Mouse (Mus musculus): ENCODE data around the gene Gpam.

Gene Gpam

GRCm38 (mm10) chr19:55101659-55102058 lies 25.4 kb downstream of the Gpam start:
- no peak for DNase-seq (ENCODE audit: low spot score)

DNA sequence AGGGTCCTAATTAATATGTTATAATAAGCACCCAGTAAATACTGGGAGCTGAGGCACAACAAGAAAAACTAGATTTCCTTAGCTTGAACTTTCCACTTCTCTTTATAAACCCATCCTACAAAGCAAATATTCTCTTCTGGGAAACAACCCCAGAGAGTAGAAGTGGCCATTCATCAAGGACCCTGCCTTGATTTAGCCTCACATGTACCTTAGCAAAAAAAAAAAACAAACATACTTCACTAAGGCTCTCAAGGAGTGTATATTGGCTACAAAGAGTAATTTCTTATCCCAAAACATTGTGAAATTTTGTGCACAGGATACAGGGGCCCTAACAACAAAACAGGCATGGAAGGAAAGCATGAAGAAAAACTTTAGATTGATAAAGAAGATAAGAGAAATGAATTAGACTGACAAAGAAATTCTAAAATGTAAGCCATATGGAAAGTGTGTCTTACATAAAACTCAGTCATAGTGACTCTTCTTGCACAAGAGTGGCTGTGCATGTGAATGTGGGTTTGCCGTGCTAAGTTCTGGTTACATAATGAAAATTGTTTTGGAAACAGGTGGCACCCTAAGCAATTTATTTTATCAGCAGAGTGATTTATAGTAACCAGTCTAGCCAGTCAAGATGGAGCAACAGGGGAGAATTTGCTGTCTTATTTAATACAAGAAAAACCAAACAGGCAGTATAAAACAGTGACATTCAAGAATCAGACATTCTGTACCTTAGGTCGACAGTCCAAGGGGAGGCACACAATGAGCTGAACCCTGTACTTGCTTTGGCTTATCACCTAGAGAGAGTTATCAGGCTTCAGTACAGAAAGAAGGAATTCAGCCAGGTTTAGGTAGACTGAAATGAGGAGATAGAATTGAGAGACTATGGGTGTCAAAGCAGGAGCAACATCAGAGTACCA lies 26.6 kb downstream of the Gpam start:
- no peak for DNase-seq (ENCODE audit: low spot score)

DNA sequence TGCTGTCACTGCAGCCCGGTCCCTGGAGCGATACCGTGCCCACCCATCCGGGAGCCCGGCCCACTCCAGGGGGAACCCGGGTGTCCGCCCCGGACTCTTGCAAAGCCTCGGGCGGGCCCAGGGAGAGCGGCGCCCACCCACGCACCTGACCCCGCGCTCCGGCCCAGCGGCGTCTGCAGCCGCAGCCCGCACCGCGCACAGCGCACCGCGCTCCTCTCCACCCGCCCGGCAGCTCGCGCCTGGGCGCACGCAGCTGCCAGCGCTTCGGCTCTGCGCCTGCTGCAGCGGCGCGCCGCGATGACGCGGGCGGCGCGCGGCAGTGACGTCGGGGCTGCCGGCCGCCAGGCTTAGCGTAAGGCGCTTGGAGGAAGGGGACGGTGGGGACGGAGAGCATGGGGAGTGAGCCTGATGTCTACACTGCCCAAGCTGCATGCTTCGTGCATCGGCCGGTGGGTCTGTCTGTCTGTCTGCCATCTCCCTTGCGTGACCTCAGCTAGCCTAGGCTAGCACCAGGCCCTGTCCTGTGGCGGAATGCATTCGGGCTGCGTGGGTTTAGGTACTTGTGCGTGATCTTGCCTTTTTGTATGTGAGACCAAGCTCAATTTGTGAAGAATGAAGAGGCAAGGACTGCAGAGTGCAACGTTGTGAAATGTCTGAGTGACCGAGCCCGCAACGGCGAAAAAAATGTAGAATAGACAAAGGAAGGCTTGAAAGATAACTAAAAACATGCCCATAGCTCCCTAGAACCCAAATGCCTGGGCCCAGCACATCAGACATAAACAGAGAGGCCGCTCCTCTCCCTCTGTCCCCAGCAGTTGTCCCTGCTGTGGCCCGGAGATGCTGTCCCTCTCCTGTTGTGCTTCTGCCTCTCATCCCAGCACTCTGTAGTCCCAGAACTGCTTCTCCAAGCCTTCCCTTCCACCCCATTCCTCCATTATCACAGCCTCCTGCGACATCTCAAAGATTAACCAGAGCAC lies 27.6 kb downstream of the Gpam start:
- peak; percentile 75 for DNase-seq (ENCODE audit: low spot score)

GRCm38 (mm10) chr19:55098409-55099183 lies 28.4 kb downstream of the Gpam start:
- peak; percentile 49 for DNase-seq (ENCODE audit: low spot score)

GRCm38 (mm10) chr19:55097396-55097967 lies 29.6 kb downstream of the Gpam start:
- DNase-seq (ENCODE audit: low spot score) = no peak

DNA sequence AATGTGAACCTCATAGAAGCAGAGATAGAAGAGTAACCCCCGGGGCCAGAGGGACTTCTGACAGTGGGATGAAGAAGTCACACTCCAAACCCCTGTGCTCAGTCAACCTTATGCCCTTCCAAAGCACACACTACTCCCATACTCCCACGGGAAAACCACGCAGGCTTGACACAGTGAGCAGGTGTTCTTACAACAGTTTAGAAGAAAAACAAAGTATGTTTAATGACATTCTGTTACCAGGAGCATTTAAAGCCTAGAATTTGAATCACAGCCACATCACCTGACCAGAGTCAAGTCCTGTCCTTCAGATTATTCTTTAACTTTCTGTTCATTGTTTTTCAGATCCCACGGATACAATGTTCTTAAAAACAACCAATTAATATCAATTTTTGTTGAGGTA lies 30.4 kb downstream of the Gpam start:
- no peak for DNase-seq (ENCODE audit: low spot score)

DNA sequence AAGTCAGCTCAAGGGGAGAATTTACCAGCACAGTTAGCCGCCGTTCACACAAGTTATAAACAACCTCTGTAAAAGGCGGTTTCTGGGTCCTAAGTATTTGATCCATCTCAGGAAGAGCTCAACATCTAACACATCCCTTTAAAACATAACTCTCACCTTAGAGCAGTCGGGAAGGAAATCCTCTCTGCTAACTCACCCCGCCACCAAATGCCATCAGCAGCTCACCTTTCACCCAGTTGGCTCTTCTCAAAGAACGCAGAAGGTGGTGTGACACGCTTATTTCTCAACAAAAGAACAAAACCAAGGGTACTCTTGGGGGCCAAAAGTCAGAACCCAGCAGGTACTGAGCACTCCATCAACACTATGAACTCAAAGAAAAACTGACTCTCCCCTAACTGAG lies 31.5 kb downstream of the Gpam start:
- DNase-seq (ENCODE audit: low spot score) = no peak

- DNase-seq (ENCODE audit: low spot score) = no peak
These were observed 35.2 kb downstream of the Gpam start for GRCm38 (mm10) chr19:55091602-55092413.

DNA sequence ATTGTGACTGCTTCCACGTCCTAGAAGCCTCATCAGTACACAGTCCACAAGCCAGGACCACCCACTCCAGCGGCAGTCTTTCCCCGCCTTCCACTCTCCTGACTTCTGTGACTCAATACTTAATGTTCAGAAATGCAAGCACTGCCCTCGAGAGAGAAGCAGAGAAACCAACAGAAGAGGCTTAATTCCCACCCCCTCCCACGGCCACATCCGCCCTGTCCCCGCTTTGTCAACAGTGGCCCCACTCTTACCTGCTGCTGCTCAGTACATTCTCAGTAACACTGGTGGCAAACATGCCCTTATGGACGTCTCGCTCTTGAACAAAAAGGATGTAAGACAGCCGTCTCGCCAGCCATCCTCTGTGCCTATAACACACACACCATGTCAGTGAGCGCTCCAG lies 36.2 kb downstream of the Gpam start:
- no peak for DNase-seq (ENCODE audit: low spot score)

DNA sequence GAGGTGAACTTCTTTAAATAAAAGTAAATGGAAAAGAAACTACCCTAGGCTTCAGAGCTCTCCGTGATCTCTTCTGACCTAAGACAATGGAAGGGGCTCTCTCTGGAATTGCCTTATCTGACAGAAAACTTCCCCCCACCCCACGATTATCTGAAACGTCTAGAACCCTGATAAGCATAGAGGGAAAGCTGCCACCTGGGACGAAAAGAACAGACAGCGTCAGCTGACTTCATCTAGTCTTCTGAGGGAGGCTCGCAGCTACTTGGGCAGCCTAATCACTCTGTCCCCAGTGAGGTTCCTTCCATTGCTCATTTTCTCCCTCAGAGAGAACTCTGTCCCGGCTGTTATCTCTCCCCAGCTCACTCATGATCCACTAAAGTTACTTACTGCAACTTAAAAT lies 36.9 kb downstream of the Gpam start:
- DNase-seq (ENCODE audit: low spot score) = no peak

DNA sequence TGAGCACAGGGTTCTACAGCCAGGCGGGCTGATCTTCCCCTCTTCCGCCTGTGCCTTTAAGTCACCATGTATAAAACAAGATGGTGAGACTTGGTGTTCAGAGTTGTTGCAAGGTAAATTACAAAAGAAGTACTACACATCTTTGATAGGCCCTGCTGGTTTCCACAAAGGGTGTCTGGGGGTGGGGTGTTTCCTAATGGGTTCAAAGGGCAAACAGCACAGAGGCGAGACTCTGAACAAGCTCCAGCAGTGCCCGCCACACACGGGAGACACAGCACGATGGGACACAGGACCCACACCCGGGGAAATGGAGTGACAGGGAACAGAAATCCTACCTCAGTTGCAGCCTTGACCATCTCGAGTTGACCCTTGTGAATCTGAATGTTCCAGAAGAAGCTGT lies 39.3 kb downstream of the Gpam start:
- DNase-seq (ENCODE audit: low spot score) = no peak

DNA sequence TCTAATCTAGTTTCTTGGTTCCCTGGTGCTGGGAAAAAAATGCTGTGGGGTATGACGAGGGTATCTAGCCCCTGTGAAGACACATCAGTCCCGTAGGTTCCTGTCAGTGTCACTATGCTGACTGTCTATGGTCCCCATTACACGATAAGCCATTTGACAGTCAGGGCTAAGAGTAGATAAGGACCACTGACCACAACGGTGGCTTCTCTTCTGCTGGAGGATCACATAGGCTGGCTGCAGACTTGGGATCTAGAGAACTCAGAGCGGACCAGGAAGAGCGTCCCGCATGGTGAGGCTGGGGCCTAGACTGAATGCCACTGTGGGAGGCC lies 41.2 kb downstream of the Gpam start:
- DNase-seq (ENCODE audit: low spot score) = no peak

- DNase-seq (ENCODE audit: low spot score) = no peak
These were observed 41.8 kb downstream of the Gpam start for GRCm38 (mm10) chr19:55084971-55085856.

- DNase-seq (ENCODE audit: low spot score) = no peak
These were observed 50.2 kb downstream of the Gpam start for GRCm38 (mm10) chr19:55076822-55077221.

GRCm38 (mm10) chr19:55073004-55073403 lies 54.0 kb downstream of the Gpam start:
- no peak for DNase-seq (ENCODE audit: low spot score)

DNA sequence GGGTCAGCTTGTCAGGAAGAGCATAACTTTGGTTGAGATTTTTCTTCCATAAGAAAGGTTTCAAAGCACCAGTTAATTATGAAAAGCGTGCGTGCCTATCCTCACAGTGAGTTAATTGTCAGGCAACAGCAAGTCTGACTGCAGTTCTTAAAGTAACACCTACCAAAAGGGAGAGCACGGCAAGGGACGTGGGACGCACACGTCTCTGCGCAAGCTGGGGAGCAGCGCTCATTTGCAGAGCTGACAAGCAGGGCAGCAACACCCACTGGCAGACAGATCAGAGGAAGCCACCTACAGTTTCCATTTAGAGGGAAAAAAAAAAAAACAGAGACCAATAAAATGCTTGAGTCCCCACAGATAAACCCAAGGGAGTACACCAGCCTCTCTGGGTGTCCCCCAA lies 58.0 kb downstream of the Gpam start:
- no peak for DNase-seq (ENCODE audit: low spot score)

- DNase-seq (ENCODE audit: low spot score) = no peak
These were observed 63.8 kb downstream of the Gpam start for GRCm38 (mm10) chr19:55063272-55063671.

- DNase-seq (ENCODE audit: low spot score) = no peak
These were observed 64.5 kb downstream of the Gpam start for GRCm38 (mm10) chr19:55062501-55062900.

DNA sequence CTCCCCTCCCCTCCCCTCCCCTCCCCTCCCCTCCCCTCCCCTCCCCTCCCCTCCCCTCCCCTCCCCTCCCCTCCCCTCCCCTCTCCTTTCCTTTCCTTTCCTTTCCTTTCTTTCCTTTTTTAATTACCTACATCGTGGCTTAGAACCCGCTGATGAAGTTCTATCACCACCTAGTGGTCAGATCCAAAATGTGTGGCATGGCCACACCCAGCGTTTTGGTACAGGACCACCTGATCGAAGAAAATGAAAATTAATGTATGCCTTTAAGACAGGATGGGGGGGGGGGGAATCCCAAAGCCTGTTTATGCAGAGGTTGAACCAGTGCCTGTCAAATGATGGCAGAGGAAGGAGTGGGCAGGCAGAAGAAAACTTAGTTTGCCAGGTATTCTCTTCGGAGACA lies 65.1 kb downstream of the Gpam start:
- peak; percentile 43 for DNase-seq (ENCODE audit: low spot score)

GRCm38 (mm10) chr19:55061447-55061901 lies 65.6 kb downstream of the Gpam start:
- DNase-seq (ENCODE audit: low spot score) = no peak

Data from ovary, postnatal 14 days (tissue).